Mouse (Mus musculus): ENCODE measurements around the gene Tmub1.

DNA sequence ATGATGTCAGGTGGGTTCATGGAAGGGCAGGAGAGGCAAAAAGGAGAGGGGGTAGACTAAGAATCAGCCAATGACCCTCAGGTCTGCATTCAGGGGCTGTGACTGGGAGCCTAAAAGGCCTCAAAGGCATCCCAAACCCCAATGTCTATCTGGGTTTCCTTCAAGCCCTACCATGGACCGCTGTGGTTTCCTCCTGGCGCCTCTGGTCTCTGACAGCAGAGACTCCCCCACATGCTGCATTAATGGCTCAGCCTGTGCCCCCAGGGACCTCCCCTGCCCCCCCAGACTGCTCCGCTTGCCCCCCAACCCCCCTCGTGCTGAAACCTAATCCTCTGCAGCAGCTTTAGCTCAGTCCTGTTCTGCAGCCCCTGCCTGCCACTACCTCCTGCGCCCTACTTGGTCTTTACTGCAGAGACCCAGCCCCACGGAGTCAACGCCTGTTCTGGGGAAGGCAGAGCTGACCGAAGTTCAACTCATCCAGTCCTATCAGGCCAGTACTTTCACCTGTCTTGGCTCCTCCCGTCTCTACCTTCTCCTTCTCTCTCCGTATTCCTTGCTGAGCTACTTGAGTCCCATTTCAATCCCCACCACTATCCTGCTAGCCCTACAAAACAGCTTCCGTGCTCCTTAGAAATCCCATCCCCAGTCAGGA is 34.5 kb downstream of the Tmub1 start, which contains the start of gene Asic3:
- TF ChIP-seq GATA1 (IDR thresholded peaks at IDR 0.05; ENCODE audit: borderline replicate concordance, low read length) (no peak), FLI1 (IDR thresholded peaks at IDR 0.05; ENCODE audit: low read length) (no peak)
